Mouse (Mus musculus) limb, embryonic 11.5 days (tissue): ENCODE results near the gene Arpc5l. TPM values are rescaled to one million over a fixed set of nuclear protein-coding genes. Genes with fewer than 3 reads are reported as not detected.

Experiments used
- ATAC-seq: fragments of 200-750 bp; cut with Nextera tagmentation; 2 replicates; pipeline ENCODE4 v1.8.0; 2017; ENCODE audit warnings: low read depth; ENCODE audit not compliant: insufficient number of reproducible peaks, low FRiP score, low TSS enrichment
- DNase-seq: peaks from one replicate; pipeline ENCODE4 v3.0.0-alpha.2; 2015; ENCODE audit warnings: low spot score
- H3K27ac ChIP-seq: fragments of 300-500 bp; sonication (generic); replicated peaks from 2 replicates; pipeline ENCODE4 v1.5.1; 2014; ENCODE audit warnings: low read depth, mild to moderate bottlenecking, low read length
- H3K27me3 ChIP-seq: fragments of 300-500 bp; sonication (generic); 2 replicates; pipeline ENCODE4 v1.6.1; 2014; ENCODE audit warnings: mild to moderate bottlenecking, low read length, mixed read lengths; ENCODE audit not compliant: control insufficient read depth, insufficient read depth
- H3K36me3 ChIP-seq: fragments of 300-500 bp; sonication (generic); 2 replicates; pipeline ENCODE4 v1.6.1; 2014; ENCODE audit warnings: mild to moderate bottlenecking, low read length, moderate library complexity, mixed read lengths; ENCODE audit not compliant: control insufficient read depth, insufficient read depth
- H3K4me1 ChIP-seq: fragments of 300-500 bp; sonication (generic); 2 replicates; pipeline ENCODE4 v1.6.1; 2014; ENCODE audit warnings: low read length, mixed read lengths; ENCODE audit not compliant: control insufficient read depth, insufficient read depth
- H3K4me2 ChIP-seq: fragments of 300-500 bp; sonication (generic); 2 replicates; pipeline ENCODE4 v1.6.1; 2014; ENCODE audit warnings: low read depth, mild to moderate bottlenecking, moderate library complexity; ENCODE audit not compliant: severe bottlenecking
- H3K4me3 ChIP-seq: fragments of 300-500 bp; sonication (generic); 2 replicates; pipeline ENCODE4 v1.5.1; 2014; ENCODE audit warnings: low read depth, low read length
- H3K9ac ChIP-seq: fragments of 300-500 bp; sonication (generic); 2 replicates; pipeline ENCODE4 v1.6.1; 2014; ENCODE audit warnings: mild to moderate bottlenecking, low read length
- H3K9me3 ChIP-seq: fragments of 300-500 bp; sonication (generic); 2 replicates; pipeline ENCODE4 v1.6.1; 2016; ENCODE audit warnings: low read length; ENCODE audit not compliant: control insufficient read depth
- WGBS: fragments of 180-500 bp; shearing (Covaris S2); extraction: QIAGEN DNeasy Blood & Tissue Kit; methylation state at CpG from one replicate; pipeline ENCODE4 v1.1.7; 2014; 5-methylcytosine and 5-hydroxymethylcytosine counted together
- polyA plus RNA-seq: library from polyadenylated mRNA; unstranded; fragments of >200 nt; fragmentation: Nextera tagmentation; extraction: Ambion mirVana; gene quantifications from 2 replicates; pipeline ENCODE4 v1.2.1, GENCODE M21; 2014

The Arpc5l gene
- polyA plus RNA-seq, 1 experiment from 2014 or later, result 115 TPM

- Histone ChIP-seq H3K4me3 (peak overlapping the region; percentile 83), H3K27me3 (no peaks in the 10 kb centered on the region), H3K4me2 (peak overlapping the region; percentile 60), H3K9ac (peak overlapping the region; percentile 90), H3K27ac (peak overlapping the region; percentile 56; the same call in 1 of the 2 replicates), H3K4me1 (peaks cover 2% of the 10 kb centered on the region; the same call in 1 of the 2 replicates), H3K36me3 (peaks cover 2% of the 10 kb centered on the region; the same call in 1 of the 2 replicates), H3K9me3 (no peaks in the 10 kb centered on the region)
- 5% methylated on average over 25 of the region's 25 CpGs for WGBS
- DNase-seq (no peak), ATAC-seq (peak; percentile 2; the same call in 1 of the 2 replicates)
Observed at GRCm38 (mm10) chr2:39064687-39065399, 59.7 kb downstream of the Arpc5l start.

Other genes starting within 250 kb of the Arpc5l start
- 1.3 TPM in 2 replicates for gene Nr6a1, start 77.7 kb upstream of the Arpc5l start, polyA plus RNA-seq
- gene Olfml2a, start 73.4 kb upstream of the Arpc5l start, polyA plus RNA-seq, result 2.7 and 3.4 TPM in 2 replicates
- gene Wdr38, start 7.9 kb upstream of the Arpc5l start, polyA plus RNA-seq, result 1.1 and 1.7 TPM in 2 replicates
- gene Rpl35, start 276 bp downstream of the Arpc5l start, polyA plus RNA-seq, result 1,159 and 1,170 TPM in 2 replicates
- gene Golga1, start 60.2 kb downstream of the Arpc5l start, polyA plus RNA-seq, result 30.2 and 33.4 TPM in 2 replicates
- 11.4 and 11.7 TPM in 2 replicates for gene Scai, start 185.4 kb downstream of the Arpc5l start, polyA plus RNA-seq
- 72.2 and 80.0 TPM in 2 replicates for gene Ppp6c, start 221.1 kb downstream of the Arpc5l start, polyA plus RNA-seq